Mouse (Mus musculus): ENCODE measurements at regions not wholly inside any gene's neighbourhood (a gene's known extent, or its start where the extent isn't known, plus 50 kb on each side); places are given as distances from the start of the nearest gene placed in this dataset.

DNA sequence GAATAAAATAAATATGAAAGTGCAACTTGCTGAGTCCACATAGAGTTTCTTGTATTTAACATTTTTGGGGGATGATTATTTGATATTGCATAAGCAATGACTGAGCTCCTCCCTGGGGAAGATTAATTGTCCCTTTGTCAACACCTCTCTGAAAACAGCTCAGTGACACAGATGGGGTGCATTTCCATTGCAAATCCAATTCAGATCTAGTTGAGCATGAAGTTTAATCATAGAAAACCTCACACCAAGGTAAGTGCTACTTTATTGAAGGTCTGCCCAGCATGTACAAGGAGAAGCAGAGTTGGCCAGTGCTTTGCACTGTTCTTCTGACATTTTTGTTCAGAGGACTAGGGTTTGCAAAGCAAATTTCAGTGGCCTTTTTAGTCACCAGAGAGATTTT, 827.5 kb upstream of the Cdh6 start:
- no peaks in the 10 kb centered on the region for H3K36me3 ChIP-seq
- no peaks in the 10 kb centered on the region for H3K4me1 ChIP-seq
- no peak overlapping the region for H3K9ac ChIP-seq (replicated peaks)
- ATAC-seq (ENCODE audit: low FRiP score) = no peak
- H3K9me3 ChIP-seq (replicated peaks) = no peaks in the 10 kb centered on the region
- no peak overlapping the region for H3K4me3 ChIP-seq (replicated peaks)
- no peak overlapping the region for H3K4me2 ChIP-seq
- no peaks in the 10 kb centered on the region for H3K27me3 ChIP-seq (replicated peaks)
- H3K27ac ChIP-seq (replicated peaks) = no peak overlapping the region

DNA sequence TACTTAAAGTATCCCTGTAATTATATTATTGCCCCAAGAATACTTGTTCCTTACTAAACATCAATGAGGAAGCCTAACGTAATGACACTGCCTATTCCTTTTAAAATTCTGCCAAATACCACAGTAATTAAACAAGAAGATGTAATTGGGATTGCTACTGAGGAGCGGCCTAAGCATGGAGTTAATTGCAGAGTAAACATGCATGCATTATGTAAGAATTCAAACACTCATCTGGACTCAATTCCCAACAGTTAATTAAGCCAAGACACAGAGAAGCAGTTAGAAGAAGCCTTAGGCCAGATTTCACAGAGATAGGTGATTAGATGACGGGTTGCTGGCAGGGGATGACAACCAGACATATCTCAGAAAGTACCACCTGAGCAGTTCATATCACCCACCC, 816.3 kb upstream of the Cdh6 start:
- no peak overlapping the region for H3K9ac ChIP-seq (replicated peaks)
- H3K4me3 ChIP-seq (replicated peaks) = no peak overlapping the region
- no peaks in the 10 kb centered on the region for H3K4me1 ChIP-seq
- H3K27ac ChIP-seq (replicated peaks) = no peak overlapping the region
- H3K4me2 ChIP-seq = no peak overlapping the region
- ATAC-seq (ENCODE audit: low FRiP score) = no peak
- H3K9me3 ChIP-seq (replicated peaks) = no peaks in the 10 kb centered on the region
- 52% methylated on average over 3 of the region's 3 CpGs for WGBS
- no peaks in the 10 kb centered on the region for H3K36me3 ChIP-seq
- H3K27me3 ChIP-seq (replicated peaks) = no peaks in the 10 kb centered on the region

DNA sequence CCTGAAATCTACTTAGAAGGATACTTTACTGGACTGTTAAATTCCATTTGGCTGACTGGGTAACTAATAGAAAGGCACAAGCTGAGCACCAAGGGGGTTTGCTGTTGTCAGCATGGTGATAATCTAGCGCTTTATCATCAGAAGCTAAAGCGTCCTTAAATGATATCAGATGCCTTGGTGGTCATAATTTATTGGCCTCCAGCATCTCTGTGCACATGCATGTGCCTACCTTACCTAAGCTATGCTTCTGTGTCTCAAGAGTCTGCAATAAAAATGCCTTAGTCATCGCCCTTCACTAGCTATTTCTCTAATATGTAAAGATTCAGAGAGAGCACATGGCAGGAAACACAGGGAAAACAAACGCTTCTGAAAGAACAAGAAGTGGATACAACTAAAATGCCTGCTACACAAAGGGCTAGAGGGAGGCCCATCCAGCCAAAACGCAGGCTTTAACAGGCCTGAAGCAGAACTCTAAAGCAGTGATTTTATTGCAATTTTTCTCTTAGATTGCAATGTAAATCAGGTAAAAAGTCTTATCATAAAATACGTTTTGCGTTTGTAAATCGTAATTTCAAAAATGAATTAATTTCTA, 815.5 kb upstream of the Cdh6 start:
- Histone ChIP-seq H3K9me3 (replicated peaks) (no peaks in the 10 kb centered on the region), H3K4me1 (no peaks in the 10 kb centered on the region), H3K4me2 (no peak overlapping the region), H3K27me3 (replicated peaks) (no peaks in the 10 kb centered on the region), H3K27ac (replicated peaks) (0 out of 2 replicates have a peak overlapping the region, but pooled peaks have one; percentile 23), H3K4me3 (replicated peaks) (no peak overlapping the region), H3K36me3 (no peaks in the 10 kb centered on the region), H3K9ac (replicated peaks) (no peak overlapping the region)
- ATAC-seq (ENCODE audit: low FRiP score) = peak; percentile 50
- 65% methylated on average over 8 of the region's 8 CpGs for WGBS

DNA sequence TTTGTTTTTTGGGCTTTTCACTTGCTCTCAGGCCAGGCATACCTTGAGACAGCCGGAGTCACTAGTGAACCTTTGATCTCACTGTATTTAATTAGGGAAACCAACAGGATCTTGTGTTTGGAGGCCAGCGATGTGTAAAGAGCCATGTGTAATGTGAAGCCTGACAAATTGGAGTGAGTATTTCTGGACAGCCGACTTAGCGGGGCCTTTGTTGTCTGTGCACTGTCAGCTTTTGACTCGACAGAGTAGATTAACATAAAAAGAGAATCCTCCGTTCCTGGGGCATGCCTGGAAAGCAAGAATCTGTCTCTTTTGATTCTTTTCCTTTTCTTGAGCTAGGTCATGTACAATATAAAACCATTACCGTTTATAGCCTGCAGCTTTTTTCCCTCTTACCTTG, 796.3 kb upstream of the Cdh6 start:
- peak overlapping the region; percentile 28; the same call in 1 of the 2 replicates for H3K4me2 ChIP-seq
- H3K9ac ChIP-seq (replicated peaks) = no peak overlapping the region

More for the DNA sequence above, 796.3 kb upstream of the Cdh6 start:
- Histone ChIP-seq H3K36me3 (no peaks in the 10 kb centered on the region), H3K27me3 (replicated peaks) (no peaks in the 10 kb centered on the region), H3K9me3 (replicated peaks) (no peaks in the 10 kb centered on the region), H3K27ac (replicated peaks) (no peak overlapping the region), H3K4me3 (replicated peaks) (no peak overlapping the region), H3K4me1 (0 out of 2 replicates have a peak, but pooled peaks cover 3% of the 10 kb centered on the region)
- peak; percentile 69; the same call in 1 of the 2 replicates for ATAC-seq (ENCODE audit: low FRiP score)
- 10% methylated on average over 7 of the region's 7 CpGs for WGBS
